Mouse (Mus musculus) stomach, postnatal 0 days (tissue): ENCODE data around the gene Mfsd6l. TPM values are rescaled to one million over a fixed set of nuclear protein-coding genes. Genes with fewer than 3 reads are reported as not detected.
A peak's percentile ranks its signal among the peaks of the same experiment; 100 is the strongest.

ENCODE experiments used
- ATAC-seq: fragments of 200-750 bp; cut with Nextera tagmentation; 2 replicates; pipeline ENCODE4 v1.8.0; 2017; ENCODE audit not compliant: low FRiP score, low TSS enrichment
- DNase-seq: peaks from one replicate; pipeline ENCODE4 v3.0.0-alpha.2; 2016; ENCODE audit warnings: low spot score
- H3K27ac ChIP-seq: fragments of 300-500 bp; sonication (generic); replicated peaks from 2 replicates; pipeline ENCODE4 v1.5.1; 2014; ENCODE audit warnings: mild to moderate bottlenecking, control low read depth
- H3K27me3 ChIP-seq: fragments of 300-500 bp; sonication (generic); 2 replicates; pipeline ENCODE4 v1.6.1; 2014; ENCODE audit warnings: low read length; ENCODE audit not compliant: control insufficient read depth, insufficient read depth
- H3K36me3 ChIP-seq: fragments of 300-500 bp; sonication (generic); 2 replicates; pipeline ENCODE4 v1.6.1; 2014; ENCODE audit warnings: low read length, mixed read lengths; ENCODE audit not compliant: control insufficient read depth, insufficient read depth
- H3K4me1 ChIP-seq: fragments of 300-500 bp; sonication (generic); replicated peaks from 2 replicates; pipeline ENCODE4 v1.6.1; 2014; ENCODE audit warnings: antibody characterized with exemption; ENCODE audit not compliant: control insufficient read depth, insufficient read depth
- H3K4me2 ChIP-seq: fragments of 300-500 bp; sonication (generic); replicated peaks from 2 replicates; pipeline ENCODE4 v1.6.1; 2014; ENCODE audit warnings: low read depth, mild to moderate bottlenecking, control low read depth, moderate library complexity
- H3K4me3 ChIP-seq: fragments of 300-500 bp; sonication (generic); 2 replicates; pipeline ENCODE4 v1.5.1; 2014; ENCODE audit warnings: low read depth, low read length, control low read depth
- H3K9ac ChIP-seq: fragments of 300-500 bp; sonication (generic); 2 replicates; pipeline ENCODE4 v1.6.1; 2014; ENCODE audit warnings: mild to moderate bottlenecking, low read length, control low read depth, mixed read lengths
- H3K9me3 ChIP-seq: fragments of 300-500 bp; sonication (generic); 2 replicates; pipeline ENCODE4 v1.6.1; 2016; ENCODE audit warnings: low read length; ENCODE audit not compliant: control insufficient read depth
- CTCF ChIP-seq: IDR thresholded peaks from 2 replicates; pipeline ENCODE4 v1.5.1; 2016; ENCODE audit warnings: antibody characterized with exemption, low read depth, mild to moderate bottlenecking, moderate library complexity
- EP300 ChIP-seq: optimal IDR thresholded peaks from 2 replicates; pipeline ENCODE3; 2016; ENCODE audit warnings: antibody characterized with exemption
- WGBS: fragments of 180-500 bp; shearing (Covaris S2); extraction: QIAGEN DNeasy Blood & Tissue Kit; methylation state at CpG from one replicate; pipeline ENCODE4 v1.1.7; 2014; 5-methylcytosine and 5-hydroxymethylcytosine counted together
- polyA plus RNA-seq: library from polyadenylated mRNA; unstranded; fragments of >200 nt; fragmentation: Nextera tagmentation; extraction: Ambion mirVana; gene quantifications from 2 replicates; pipeline ENCODE4 v1.2.1, GENCODE M21; 2015

The Mfsd6l gene
- polyA plus RNA-seq, 1 experiment from 2014 or later, result 3.7 TPM

DNA sequence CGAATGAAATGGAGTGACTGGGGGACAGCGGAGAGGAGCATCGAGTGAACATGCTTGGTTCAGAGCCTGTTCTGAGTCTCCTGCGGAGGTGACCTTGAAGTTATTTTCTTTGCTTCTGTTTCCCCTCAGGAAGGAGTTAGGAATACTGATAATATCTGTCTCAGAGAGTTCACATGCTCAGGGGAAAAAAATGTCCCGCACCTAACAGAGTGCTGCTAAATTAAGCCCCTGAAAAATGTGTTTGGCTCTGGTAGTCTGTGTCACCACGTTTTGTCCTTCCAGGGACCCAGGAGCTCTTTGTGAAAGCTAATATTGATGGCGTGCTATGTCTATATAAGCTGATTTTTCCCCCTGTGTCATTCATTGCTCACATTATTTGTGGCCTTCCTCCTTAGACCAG lies 10.8 kb upstream of the Mfsd6l start:
- no peak overlapping the region for H3K9ac ChIP-seq
- H3K36me3 ChIP-seq, result no peaks in the 10 kb centered on the region
- no peaks in the 10 kb centered on the region for H3K4me1 ChIP-seq
- TF ChIP-seq EP300, result no peak
- no peak for TF ChIP-seq CTCF
- no peak overlapping the region for H3K4me2 ChIP-seq
- ATAC-seq (no peak), DNase-seq (no peak)
- no peaks in the 10 kb centered on the region for H3K9me3 ChIP-seq
- no peak overlapping the region for H3K27ac ChIP-seq
- H3K27me3 ChIP-seq, result no peaks in the 10 kb centered on the region
- WGBS, result 45% methylated on average over 7 of the region's 7 CpGs
- no peak overlapping the region for H3K4me3 ChIP-seq

DNA sequence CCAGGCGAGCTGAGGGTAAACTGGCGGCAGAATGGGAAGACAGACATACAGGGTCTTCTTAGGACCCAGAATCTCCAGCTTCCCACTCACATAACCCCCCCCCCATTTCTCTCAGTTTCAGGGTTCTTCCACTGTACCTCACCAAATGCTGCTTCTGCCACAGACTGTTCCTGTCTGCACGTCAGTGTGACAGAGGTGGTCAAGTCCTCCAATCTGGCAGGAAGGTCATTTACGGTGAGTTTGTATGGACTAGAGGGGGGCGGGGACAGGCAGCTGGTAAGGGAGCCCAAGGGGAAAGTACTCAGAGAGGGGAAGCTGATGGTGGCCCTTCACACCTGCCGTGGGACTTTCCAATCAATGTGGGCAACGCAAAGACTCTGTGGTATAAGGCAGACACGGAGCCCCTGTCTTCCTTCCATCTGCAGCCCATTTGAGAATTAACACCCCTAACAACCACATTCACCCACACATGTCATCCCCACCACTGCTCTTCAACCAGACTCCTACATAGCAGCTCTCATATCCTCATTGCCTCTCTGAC lies 10.2 kb upstream of the Mfsd6l start:
- Histone ChIP-seq H3K27ac (no peak overlapping the region), H3K9me3 (no peaks in the 10 kb centered on the region), H3K36me3 (no peaks in the 10 kb centered on the region), H3K27me3 (no peaks in the 10 kb centered on the region), H3K4me1 (no peaks in the 10 kb centered on the region), H3K4me3 (no peak overlapping the region), H3K9ac (no peak overlapping the region), H3K4me2 (no peak overlapping the region)
- no peak for ATAC-seq
- 81% methylated on average over 8 of the region's 8 CpGs for WGBS
- no peak for TF ChIP-seq CTCF
- TF ChIP-seq EP300, result no peak
- no peak for DNase-seq

DNA sequence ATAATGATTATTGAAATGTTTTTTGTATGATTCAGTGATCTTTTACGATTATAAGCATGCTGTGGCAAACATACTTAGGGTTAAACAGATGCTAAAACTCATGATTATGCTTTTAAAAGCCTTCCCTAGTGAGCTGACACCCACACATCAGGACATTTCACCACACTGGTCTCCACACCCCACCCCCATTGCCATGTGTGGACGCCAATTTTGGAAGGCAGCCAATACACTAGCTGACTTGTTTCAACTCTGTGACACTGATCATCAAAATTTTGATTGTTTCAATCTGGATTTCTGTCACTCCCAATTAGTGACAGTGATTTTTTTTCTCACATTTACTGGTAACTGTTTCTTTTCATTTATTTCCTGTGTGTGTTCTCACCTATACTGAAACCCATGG lies 8.5 kb upstream of the Mfsd6l start:
- no peak for ATAC-seq
- no peak overlapping the region for H3K9ac ChIP-seq
- no peak overlapping the region for H3K4me2 ChIP-seq
- H3K36me3 ChIP-seq, result no peaks in the 10 kb centered on the region
- H3K4me1 ChIP-seq, result no peaks in the 10 kb centered on the region
- TF ChIP-seq EP300 (no peak), CTCF (no peak)
- WGBS, result 41% methylated on average over 2 of the region's 2 CpGs
- no peak overlapping the region for H3K4me3 ChIP-seq
- H3K27me3 ChIP-seq, result no peaks in the 10 kb centered on the region
- H3K27ac ChIP-seq, result no peak overlapping the region
- DNase-seq, result no peak
- H3K9me3 ChIP-seq, result no peaks in the 10 kb centered on the region

DNA sequence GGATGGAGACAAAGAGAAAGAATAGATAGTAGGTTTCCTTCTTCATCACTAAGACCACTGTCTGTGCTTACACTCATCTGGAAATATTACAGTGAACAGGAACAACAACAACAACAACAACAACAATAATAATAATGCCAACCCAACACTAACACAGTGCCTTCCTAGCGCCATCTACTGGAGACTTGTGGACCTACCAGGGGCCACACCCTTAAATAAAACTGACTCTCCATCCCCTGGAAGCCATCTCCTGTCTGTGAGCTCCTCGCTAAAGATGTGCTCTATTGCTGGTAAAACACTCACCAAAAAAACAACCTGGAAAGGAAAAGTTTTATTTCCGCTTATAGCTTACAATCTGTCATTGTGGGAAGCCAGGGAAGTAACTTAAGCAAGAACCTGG lies 6.4 kb upstream of the Mfsd6l start:
- no peaks in the 10 kb centered on the region for H3K36me3 ChIP-seq
- H3K4me3 ChIP-seq, result no peak overlapping the region
- no peaks in the 10 kb centered on the region for H3K4me1 ChIP-seq
- H3K9me3 ChIP-seq, result no peaks in the 10 kb centered on the region
- ATAC-seq (no peak), DNase-seq (no peak)
- TF ChIP-seq EP300, result no peak
- peak; percentile 69 for TF ChIP-seq CTCF
- 52% methylated on average over 3 of the region's 3 CpGs for WGBS
- H3K4me2 ChIP-seq, result no peak overlapping the region
- H3K9ac ChIP-seq, result no peak overlapping the region
- H3K27me3 ChIP-seq, result no peaks in the 10 kb centered on the region
- H3K27ac ChIP-seq, result no peak overlapping the region

DNA sequence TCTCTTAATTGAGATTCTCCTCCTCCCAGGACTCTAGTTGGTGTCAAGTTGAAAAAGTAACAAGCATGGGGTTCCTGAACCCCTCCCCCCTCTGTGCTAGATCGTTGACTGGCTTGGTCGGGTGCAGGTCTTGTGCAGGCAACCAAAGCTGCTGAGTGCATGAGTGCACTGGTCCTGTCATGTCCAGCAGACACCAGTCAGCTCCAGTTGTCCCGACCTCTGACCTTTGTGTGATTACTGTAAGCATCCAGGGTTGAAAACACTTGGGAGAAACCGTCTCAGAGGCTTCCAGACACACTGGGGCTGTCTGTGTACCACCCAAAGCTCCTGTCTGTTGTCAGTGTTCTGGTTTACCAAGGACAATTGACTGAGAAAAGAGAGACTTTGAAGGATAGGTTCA lies 5.6 kb upstream of the Mfsd6l start:
- Histone ChIP-seq H3K27ac (no peak overlapping the region), H3K4me3 (no peak overlapping the region), H3K9me3 (no peaks in the 10 kb centered on the region), H3K4me1 (no peaks in the 10 kb centered on the region), H3K9ac (no peak overlapping the region), H3K27me3 (no peaks in the 10 kb centered on the region), H3K4me2 (no peak overlapping the region), H3K36me3 (no peaks in the 10 kb centered on the region)
- DNase-seq, result no peak
- 44% methylated on average over 4 of the region's 4 CpGs for WGBS
- no peak for ATAC-seq
- no peak for TF ChIP-seq EP300
- TF ChIP-seq CTCF, result no peak

DNA sequence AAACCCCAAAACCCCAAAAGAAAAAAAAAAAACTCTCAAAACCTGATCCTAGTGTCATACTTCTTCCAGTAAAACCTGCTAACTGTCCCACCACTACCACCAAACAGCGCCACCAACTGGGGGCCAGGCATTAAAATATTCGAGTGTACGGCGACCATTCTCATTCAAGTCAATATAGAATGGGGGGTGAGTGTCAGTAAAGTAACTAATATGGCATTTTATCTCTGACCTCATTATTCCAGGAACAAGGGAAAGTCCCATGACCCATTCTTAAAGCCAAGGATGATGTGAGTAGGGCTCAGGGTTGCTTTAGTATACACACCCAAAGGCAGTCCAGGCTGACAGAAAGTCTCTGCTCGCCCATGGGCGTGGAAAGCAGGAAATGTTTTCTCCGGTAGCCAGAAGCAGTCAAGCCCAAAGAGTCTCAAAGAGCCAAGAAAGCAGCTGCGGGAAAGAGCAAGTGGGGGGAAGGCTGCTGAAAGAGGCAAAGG lies 2.0 kb upstream of the Mfsd6l start:
- no peak overlapping the region for H3K4me2 ChIP-seq
- H3K9me3 ChIP-seq, result no peaks in the 10 kb centered on the region
- H3K27me3 ChIP-seq, result no peaks in the 10 kb centered on the region
- H3K36me3 ChIP-seq, result no peaks in the 10 kb centered on the region
- H3K27ac ChIP-seq, result 0 out of 2 replicates have a peak overlapping the region, but pooled peaks have one; percentile 35
- DNase-seq (peak; percentile 68), ATAC-seq (peak; percentile 65)
- peak; percentile 72 for TF ChIP-seq CTCF
- no peak for TF ChIP-seq EP300
- H3K4me1 ChIP-seq, result no peaks in the 10 kb centered on the region
- H3K9ac ChIP-seq, result no peak overlapping the region
- WGBS, result 22% methylated on average over 8 of the region's 8 CpGs
- no peak overlapping the region for H3K4me3 ChIP-seq
